Mouse (Mus musculus) kidney, postnatal 4 days (tissue): ENCODE data around the gene Dis3.
"Not testable (repeated sequence)": the region's sequence is repeated elsewhere in the genome, so short reads cannot be mapped to it uniquely, and the experiment has no call there.

Experiments used
- DNase-seq, 2 experiments: peaks; one replicate each; pipeline ENCODE4 v3.0.0; 2021; ENCODE audit warnings: mixed read lengths in 2 of 2

Gene Dis3

DNA sequence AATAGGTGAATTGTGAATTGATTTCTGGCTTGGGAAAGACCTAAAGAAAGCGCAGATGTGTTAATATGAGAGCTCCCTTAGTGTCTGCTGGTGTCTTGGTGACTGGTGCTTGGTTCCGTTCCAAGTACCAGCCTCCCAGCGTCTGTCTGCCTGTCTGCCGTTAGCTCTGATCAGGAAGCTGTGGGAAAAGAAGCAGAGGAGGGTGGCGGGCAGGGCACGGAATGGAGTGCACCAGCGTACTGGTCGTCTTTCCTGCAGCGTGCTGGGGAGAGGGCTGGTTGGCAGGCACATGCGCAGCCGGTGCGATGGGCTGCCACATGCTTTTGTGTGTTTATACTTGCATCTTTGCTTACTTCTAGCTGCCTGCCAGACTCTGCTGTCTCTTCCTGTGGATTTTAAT is 39.0 kb downstream of the Dis3 start:
- DNase-seq = no peak

DNA sequence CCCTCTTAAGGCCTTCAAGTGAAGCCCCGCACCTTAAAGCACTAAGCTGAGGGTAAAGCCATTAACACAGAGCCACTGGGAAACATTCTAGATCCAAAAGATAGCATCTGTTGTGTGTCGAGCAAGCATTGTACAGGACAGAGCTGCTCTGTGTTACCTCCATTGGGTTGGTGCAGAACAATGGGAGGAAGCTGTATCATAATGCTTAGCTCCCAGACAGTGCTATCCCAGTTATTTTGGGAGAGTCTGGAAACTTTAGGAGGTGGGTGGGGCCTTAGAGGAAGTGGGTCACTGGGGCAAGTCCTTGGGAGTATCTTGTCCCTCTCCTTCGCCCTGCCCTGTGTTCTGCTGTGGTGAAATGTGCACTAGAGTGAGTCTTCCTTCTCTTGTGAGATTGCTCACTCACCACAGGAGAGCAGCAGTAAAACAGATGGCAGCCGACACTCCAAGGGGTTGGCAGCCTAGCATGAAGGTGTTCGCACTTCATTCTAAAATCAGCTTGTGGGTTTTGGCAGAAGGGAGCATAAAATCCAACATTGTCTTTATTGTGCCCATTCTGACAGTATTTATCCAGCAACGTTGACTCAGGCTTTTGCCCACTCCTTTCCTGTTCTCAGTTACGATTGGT is 40.5 kb downstream of the Dis3 start:
- DNase-seq = no peak

DNA sequence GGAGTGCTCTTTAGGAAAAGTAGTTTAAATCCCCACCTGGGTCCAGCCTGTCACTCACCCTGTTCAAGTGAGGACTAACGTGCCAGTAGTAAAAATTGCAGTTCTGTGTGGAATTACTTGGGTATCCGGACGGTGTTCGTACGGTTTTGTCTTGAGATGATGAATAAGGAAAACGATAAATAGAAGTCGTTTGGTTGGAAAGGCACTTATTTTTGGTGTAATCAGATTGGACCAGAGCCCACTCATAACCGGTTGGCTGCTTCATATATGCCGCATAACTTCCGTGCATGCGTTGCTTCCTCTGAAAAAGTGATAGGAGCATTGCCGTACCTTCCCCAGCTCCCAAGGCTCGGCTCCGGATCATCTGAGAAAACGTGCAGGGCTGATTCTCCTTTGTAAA is 52.8 kb downstream of the Dis3 start:
- DNase-seq = peak in 1 of 2 experiments; percentile 25

DNA sequence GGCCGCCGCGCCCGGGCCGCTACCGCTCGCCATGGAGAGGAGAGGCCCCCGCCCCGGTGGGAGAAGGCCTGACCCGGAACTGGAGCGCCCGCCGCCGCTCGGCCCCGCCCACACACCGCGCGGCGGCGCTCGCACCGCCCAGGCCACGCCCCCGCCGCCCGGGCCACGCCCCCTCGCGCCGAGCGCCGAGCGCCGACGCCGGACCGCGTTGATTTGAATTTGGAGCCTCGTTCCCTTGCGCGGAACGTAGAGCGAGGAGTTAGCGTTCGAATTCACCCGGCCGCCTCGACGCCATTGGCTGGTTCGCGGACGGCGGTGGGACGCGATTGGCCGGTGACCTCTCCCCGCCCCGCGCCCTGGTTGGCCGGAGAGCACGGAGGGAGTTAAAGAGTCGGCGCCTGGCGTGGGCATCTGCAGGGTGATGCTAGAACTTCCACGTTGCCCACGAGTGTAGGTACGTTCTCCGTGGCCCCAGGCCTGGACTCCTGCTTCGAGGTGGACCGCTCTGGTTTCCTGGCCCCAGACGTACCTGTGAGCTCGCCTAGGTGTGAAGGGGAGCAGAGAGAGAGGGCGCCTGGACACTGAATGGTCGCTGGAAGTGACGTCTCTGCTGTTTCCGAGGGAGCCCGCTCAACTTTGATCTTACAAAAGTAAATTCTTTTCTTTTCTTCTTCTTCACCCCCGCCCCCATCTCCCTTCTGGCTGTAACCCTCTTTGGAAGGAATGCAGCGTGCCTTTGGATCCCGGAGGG is 53.4 kb downstream of the Dis3 start, which contains the start of the genes Mzt1 and Bora:
Gene Mzt1 (minus strand): TSS at position 104 of the 751 bp plus-strand sequence.
Gene Bora (plus strand): TSS at position 192 of the 751 bp plus-strand sequence.
- DNase-seq = peak; percentile 91 to 95

DNA sequence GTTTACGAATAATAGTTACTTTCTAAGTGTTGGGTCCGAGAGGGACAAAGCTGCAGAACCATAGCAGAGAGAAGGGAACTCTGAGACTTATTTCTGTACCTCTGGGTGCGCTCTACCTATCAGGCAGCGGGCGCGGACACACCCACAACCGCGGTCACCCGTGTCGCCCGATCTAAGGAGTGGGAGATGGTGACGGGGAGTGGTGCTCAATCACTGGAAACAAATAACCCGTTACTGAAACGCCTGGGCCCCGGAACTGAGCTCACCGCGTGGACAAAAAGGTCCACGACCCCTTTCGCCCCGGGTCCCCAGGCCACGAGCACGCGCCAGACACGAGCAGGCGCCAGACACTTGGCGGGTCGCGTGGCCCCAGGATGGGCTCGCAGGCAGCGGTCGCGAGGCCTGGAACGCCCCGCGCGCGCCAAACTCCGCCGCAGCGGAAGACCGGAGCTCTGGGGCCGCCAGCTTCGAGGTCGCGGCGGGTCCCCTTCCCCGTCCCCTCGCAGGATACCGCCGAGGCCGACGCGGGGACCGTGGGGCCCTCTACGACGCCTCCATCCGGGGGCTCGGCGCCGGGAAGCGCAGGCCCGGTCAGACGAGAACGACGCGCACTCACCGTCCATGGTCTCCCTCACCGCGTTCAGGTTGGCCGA is 54.1 kb downstream of the Dis3 start:
- DNase-seq = peak in 1 of 2 experiments; percentile 44

DNA sequence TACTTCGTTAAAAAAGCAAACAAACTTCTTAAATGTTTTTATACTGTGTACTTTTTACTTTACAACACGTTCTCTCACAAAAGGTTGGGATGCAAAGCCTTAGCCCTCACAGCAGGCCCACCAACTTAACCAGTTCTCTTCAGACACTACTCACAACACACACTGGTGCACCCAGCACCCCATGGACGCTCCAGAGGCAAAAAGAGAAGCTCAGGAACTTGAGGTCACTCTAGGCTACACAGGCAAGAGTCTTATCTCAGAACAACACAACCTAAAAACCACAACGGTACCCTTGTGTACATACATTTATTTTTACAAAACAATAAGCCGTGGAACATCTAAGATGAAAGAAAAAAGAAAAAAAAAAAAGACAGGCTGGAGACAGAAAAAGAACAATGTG is 54.9 kb downstream of the Dis3 start:
- DNase-seq = no peak

DNA sequence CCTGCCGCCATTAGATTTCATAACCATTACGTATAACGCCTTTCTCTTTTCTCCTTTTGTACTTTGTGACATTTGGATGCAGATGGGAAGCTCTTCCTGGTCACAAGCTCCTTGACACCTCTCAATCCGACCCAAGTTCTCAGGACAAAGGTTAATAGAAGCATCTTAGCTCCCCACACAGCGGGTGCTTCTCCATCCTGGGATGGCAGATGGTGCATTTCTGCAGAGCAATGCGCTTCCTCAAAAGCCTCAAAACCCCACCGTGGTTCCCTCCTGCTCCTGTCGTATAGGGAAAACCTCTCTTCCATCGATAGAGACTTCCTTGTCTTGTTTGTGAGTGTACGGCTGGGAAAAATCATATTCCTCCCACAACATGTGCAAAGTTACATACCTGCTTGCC is 55.5 kb downstream of the Dis3 start:
- DNase-seq = no peak

DNA sequence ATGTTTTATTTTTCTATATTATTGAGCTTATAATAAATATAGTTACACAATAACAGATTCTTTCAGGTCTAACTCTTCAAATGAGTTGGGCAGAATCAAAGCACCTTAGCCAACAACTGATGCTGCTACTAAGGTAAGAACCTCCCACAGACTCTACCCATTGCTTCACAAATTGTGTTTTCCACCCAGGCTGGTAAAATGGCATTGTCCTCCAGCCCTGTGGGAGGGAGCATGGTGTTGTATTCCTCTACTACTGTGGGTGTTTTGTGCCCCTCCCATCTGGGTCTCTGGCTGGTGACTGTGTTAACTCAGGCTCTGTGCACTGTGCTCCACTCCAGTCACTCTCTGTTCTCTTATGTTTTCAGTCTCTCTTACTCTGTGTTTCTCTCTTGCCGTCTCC is 56.1 kb downstream of the Dis3 start:
- no peak for DNase-seq

DNA sequence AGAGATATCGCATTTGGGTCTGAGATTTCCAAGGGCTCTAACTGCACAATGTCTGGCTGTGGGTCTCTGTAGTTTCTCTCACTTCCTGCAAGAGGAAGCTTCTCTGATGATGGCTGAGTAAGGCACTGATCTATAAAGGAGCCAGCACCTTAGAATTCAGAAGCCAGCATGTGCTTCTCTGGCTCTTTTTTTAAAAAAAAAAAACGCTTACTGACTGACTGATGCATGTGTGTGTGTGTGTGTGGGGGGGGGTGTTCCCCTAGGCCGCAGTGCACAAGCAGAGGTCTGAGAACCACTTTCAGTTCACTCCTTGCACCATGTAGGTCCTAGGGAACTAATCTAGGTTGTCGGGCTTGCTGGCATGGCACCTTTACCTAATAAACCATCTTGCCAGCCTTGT is 58.2 kb downstream of the Dis3 start:
- DNase-seq = no peak

DNA sequence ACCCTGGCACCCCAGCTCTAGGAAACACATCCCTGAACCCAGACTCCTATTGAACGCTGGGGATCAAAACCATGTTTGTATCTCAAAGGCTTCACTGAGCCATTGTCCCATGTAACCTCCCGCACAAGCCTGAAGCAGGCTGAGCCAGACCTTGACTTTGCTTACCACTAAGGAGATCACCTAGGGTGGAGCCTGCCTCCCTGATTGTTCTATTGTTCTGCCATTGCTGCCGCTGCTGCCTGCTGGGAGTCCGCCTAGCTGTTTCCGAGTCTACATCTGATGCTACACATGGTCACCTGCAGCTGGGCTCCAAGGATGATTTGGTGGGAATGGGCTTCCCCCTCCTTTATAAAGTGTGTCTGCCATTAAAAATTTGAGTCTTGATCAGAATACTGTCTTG is 60.3 kb downstream of the Dis3 start:
- not testable (repeated sequence) for DNase-seq

DNA sequence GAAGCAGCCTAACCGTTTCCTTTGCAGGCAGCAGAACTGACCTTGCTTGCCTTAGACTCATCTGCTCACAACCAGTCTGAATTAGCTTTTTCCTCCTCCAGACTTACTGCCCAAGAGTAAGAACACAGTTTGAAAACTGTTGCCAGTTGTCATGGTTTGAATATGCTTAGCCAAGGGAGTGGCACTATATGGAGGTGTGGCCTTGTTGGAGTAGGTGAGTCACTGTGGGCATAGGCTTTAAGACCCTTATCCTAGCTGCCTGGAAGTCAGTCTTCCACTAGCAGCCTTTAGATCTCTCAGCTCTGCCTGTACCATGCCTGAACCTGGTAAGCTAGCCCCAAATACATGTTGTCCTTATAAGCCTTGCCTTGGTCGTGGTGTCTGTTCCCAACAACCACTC is 61.9 kb downstream of the Dis3 start:
- no peak for DNase-seq

DNA sequence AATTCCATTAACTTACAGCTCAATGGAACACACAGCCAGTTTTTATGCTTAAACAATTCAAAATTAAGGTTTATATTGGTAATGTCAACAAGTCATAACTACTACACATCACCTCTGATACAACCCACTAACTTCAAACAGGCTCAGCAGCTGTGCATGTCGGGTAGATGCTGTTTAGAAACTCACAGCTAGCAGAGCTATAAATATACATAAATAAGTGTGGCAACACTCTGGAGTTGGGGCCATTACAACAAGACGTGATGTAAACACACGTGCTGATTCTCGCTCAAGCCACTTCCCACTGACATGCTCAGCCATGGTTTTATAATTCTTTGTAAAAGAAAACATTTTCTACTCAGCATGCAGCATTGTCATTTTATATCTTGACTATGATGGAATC is 63.5 kb downstream of the Dis3 start:
- DNase-seq = no peak

DNA sequence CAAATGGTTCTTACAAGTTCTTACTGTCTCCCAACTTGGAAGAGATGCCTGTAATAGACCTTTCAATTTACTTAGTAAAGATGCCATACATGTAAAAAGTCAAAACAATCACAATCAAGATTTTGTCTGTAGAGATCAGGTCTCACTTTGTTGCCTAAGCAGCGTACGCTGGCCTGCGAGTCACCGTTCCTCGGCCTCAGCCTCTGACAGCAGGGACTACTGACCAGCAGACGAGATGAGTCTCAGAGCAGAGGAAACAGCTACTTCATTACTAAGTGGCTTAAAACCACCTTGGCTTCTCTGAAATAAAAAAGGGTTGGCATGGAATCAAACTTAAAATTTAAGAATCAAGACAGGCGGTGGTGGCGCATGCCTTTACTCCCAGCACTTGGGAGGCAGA is 64.7 kb downstream of the Dis3 start:
- not testable (repeated sequence) for DNase-seq

DNA sequence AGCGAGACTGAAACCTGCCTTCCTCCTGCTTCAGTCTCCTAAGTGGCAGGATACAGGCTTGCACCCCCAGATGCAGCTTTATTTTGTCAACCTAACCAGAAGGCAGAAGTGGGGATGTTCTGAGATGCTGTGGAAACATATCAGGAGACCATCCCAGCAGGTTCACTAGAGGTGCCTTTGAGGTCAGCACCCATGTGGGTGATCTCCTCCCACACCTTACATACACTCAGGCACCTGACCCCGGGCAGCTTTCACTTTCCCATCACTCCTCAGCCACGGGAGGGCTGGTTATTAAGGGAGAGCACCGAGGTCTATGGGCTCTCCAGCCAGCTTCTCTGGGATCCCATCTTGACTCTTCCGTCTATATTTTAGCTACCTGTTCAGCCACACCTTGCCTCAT is 67.0 kb downstream of the Dis3 start:
- no peak for DNase-seq

DNA sequence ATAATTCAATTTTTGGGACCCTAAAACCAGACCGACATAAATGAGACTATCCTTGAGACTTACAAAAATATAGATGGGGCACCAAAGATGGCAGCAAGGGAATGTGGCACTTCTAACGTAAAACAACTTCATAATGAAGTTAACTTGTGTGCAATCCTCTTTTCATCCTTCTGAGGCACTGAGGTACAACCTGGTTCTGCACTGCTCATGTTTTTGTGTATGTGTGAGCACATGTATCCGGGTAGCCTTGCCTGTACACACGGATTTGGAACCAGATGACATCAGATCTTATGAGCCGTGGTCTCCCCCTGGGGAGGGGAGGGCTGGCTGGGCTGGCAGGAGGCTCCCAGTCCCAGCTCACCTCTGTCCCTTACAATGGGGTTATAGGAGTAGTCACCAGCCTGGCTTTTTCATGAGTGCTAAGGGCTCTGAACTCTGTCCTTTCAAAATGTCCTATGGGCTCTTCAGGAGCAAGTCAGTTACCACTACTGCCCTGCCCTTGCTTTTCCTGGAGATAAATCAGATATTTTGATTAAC is 68.2 kb downstream of the Dis3 start:
- no peak for DNase-seq

DNA sequence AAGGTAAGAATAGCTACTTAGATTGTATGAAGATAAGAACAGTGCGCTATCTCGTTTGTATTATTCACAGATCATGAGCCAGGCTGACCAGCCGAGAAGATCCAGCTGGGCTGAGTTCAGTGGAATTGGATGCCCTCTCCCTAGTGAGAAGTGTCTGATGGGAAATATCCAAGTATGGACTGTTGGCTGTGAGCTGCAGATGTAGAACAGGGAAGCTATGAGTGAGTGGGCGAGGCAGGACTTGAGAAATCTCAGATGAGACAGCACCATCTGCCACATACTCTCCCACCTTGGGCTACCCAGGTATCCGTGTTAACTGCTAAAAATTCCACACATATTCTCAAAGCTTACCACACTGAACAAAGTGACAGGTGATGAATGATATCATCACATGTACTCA is 69.6 kb downstream of the Dis3 start:
- no peak for DNase-seq
